Mouse (Mus musculus): ENCODE data around the gene Tor3a.

Gene Tor3a

GRCm38 (mm10) chr1:156635148-156635547 is 39.0 kb downstream of the Tor3a start:
- no peak for DNase-seq (ENCODE audit: low read depth, low spot score)

DNA sequence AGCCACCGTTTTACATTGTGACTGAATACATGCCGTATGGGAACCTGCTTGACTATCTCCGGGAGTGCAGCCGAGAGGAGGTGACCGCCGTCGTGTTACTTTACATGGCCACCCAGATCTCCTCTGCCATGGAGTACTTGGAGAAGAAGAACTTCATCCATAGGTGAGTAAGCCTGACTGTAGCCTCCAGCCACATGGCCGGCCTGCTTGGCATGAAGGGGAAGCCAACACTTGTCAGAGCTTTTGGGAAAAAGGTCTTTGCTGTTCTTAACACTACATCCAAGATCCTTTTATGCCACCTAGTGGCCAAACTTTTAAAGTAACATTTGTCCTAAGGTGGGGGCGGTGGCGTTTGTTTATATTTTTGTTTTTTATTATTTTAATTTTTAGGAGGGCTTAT is 41.1 kb downstream of the Tor3a start:
- DNase-seq (ENCODE audit: low read depth, low spot score), result no peak

DNA sequence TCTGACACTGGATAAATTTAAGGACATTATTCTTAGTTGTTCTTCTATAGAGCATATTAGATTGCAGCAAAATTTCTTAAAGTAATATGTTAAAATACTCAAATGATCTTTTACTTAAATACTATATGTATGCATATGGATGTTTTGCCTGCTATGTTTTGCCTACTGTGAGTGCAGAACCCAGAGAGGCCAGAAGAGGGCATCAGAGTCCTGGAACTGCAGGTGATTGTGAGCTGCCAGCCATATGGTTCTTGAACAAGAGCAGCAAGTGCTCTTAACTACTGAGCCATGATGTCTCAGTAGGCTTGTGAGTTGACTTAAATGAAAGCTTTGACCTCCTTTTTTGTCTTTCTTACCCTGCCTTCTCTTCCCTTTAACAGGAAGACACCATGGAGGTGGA is 43.2 kb downstream of the Tor3a start:
- DNase-seq (ENCODE audit: low read depth, low spot score), result no peak

GRCm38 (mm10) chr1:156629984-156630383 is 44.2 kb downstream of the Tor3a start:
- no peak for DNase-seq (ENCODE audit: low read depth, low spot score)

- DNase-seq (ENCODE audit: low read depth, low spot score), result no peak
These were observed 47.4 kb downstream of the Tor3a start for GRCm38 (mm10) chr1:156626729-156627128.

GRCm38 (mm10) chr1:156624231-156624630 is 49.9 kb downstream of the Tor3a start:
- no peak for DNase-seq (ENCODE audit: low read depth, low spot score)

GRCm38 (mm10) chr1:156620951-156621350 is 53.2 kb downstream of the Tor3a start:
- DNase-seq (ENCODE audit: low read depth, low spot score), result no peak

DNA sequence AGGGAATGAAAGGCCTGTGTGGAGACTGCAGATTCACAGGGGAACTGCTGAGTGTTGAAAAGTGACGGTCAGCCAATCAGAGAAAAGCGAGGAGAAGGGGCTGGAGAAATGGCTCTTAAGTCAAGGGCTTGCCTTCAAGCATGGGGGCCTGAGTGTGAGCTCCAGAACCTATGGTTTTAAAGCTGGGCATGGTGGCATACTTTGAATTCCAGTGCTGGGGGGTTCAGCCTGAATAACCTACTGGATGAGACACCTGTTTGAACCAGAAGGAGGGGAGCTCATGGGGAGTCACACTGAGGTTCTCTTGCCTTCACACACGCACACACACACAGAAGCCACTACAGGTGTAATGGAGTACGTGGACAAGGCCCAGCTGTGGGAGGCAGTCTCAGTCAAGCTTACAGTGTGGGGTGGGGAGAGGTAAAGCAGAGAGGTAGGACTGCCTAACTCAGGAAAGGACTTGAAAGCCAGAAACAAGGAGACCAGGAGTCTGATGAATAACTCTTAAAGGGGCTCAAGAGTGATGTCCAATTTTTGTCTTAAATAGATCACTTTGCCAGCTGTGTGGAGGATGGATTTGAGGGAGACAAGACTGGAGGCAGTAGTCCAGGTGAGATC is 53.8 kb downstream of the Tor3a start:
- DNase-seq (ENCODE audit: low read depth, low spot score), result no peak

- no peak for DNase-seq (ENCODE audit: low read depth, low spot score)
These were observed 56.3 kb downstream of the Tor3a start for GRCm38 (mm10) chr1:156617811-156618210.

DNA sequence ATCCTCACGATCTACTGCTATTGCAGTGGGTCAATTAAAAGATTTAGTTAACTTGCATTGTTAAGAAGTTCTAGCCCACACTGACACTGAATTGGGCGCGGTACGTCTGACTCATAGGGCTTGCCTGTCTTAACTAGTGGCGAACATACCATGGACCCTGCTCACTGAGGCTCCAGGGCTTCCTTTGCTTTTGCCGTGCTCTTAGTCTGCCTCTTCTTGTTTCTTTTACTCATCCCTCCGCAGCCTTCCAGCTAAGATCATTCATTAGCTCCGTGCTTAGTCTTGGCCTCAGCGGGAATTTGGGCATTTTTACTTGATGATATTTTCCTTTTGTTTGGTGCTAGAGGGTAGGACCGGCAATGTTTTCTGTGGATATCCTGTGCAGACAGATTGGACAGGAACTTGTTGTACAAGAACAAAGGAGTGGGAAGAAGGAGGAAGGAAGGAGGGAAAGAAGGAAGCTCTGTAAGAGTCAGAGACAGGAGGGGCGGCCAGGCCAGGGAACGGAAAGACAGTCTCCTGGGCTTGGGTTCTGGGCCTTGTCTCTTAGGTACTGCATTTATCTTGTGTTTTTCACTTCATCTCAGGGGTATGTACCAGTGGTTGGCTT is 57.1 kb downstream of the Tor3a start:
- no peak for DNase-seq (ENCODE audit: low read depth, low spot score)

GRCm38 (mm10) chr1:156615381-156616133 is 58.6 kb downstream of the Tor3a start:
- no peak for DNase-seq (ENCODE audit: low read depth, low spot score)

GRCm38 (mm10) chr1:156614710-156615109 is 59.4 kb downstream of the Tor3a start:
- DNase-seq (ENCODE audit: low read depth, low spot score), result no peak

DNA sequence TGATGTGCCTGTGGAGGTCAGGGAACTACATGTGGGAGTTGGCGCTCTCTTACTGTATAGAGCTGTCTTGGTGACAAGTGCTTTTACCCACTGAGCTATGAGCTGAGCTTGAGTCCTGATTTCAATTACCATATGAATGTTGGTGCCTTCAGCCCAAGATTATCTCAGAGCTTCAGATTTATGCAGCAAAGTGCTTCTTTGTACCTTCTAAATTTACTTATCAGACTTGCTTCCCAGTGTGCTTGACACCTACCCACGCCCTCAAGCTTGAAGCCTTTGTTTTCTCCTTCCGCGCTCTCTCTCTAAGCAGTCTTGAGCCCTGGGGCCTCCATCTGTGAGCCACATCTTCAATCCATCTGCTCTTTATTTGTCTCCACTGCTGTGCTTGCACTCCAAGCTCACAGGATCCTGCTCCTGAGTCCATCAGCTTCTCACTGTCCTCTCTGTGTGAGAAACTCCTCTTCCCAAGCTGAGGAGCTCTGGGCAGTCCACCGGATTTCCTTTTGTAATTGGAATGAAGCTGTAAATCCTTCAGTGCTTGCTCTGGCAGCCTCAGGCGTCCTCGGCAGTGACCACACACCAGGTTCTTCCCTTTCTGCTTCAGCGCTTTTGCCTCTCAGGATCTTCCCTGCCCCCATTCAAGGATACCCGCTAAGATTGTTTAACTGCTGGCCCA is 60.2 kb downstream of the Tor3a start:
- no peak for DNase-seq (ENCODE audit: low read depth, low spot score)

- DNase-seq (ENCODE audit: low read depth, low spot score), result no peak
These were observed 63.9 kb downstream of the Tor3a start for GRCm38 (mm10) chr1:156610257-156610656.

DNA sequence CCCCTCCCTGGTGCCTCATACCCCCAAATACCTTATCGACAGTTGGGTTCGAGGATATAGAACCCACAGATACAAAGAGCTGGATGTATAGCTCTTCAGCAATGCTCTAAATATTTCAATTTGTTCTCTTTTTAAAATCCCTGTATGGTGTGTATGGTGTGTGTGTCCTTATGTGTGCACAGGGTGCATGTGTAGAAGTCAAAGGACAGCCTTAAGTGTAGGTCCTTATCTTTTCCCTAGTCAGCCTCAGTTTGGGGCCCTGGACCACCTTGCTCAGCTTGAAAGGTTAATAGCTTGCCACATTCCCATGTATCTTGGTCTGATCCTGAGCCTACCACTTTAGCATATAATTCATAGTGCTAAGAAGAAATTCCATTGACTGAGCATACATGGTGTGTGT is 65.7 kb downstream of the Tor3a start:
- no peak for DNase-seq (ENCODE audit: low read depth, low spot score)

GRCm38 (mm10) chr1:156605940-156606339 is 68.2 kb downstream of the Tor3a start:
- DNase-seq (ENCODE audit: low read depth, low spot score), result no peak

GRCm38 (mm10) chr1:156605094-156605866 is 68.9 kb downstream of the Tor3a start:
- DNase-seq (ENCODE audit: low read depth, low spot score), result no peak

All from WW6 (cell line).